Mouse (Mus musculus) inflammation-experienced regulatory T-cells, adult 6 months (primary cell): ENCODE data around the gene Rnf166. TPM values are rescaled to one million over a fixed set of nuclear protein-coding genes. Genes with fewer than 3 reads are reported as not detected.

Experiments used
- ATAC-seq: one replicate; pipeline ENCODE4 v1.8.0; 2017
- polyA plus RNA-seq, 3 experiments: library from polyadenylated mRNA; unstranded; fragments of 100-300 nt; shearing (Covaris generic); gene quantifications; one replicate each; pipeline ENCODE4 v1.2.1; 2017

The Rnf166 gene
- polyA plus RNA-seq, 3 experiments from 2014 or later, result 30.5 to 56.1 (median 31.2) TPM

DNA sequence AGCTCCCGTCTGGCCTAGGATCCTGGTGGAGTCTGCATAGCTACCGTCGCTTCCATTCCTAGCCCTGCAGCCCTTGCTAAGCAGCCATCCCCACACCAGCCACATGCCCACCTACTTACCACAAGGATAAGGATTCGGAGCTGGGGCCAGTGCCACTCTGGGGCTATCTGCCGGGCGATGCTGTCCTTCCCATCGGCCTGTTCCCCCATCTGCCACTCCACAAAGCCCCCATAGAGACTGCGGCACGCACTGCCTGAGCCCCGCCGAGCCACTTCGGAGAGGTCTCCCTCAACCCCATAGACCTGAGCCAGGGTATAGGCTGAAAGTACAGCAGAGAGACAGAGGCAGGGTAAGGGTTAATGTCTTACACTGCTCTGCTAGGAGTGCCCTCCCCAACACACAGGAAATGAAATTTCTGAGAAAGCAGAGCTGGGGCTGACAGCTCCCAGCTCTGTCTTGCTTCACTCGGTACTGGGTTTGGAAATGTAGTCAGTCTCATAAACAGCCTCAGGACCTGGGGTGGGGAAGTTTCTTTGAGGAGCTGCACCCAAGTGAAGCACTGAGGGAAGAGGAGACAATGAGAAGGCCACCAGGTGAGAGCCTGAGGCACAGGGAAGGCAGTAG, 38.0 kb downstream of the Rnf166 start:
- ATAC-seq, result peak; percentile 69

DNA sequence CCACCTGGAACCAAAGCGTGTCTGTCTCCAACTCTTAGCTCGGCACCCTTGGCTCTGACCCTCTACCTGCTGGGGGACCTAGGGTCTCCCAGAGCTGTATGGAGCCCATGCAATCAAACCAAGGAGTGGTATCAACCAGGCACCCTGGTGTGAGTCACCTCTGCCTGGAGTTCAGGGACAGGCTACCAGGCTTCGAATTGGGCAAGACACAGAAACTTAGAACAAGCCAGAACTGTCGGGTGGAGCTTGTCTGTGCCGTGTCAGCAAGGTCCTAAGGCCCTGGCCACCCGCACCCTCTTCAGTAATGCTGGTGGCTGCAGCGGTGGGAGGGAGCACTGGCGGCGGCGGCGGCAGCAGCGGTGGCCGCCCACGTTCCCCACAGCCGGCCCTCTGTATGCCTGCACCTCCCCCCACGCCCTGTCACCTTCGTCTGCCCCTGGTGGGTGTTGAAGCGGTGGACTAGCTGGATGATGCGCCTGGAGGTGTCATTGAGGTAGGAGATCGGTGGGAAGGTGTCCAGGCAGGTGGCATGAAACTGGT, 39.2 kb downstream of the Rnf166 start:
- ATAC-seq, result no peak

DNA sequence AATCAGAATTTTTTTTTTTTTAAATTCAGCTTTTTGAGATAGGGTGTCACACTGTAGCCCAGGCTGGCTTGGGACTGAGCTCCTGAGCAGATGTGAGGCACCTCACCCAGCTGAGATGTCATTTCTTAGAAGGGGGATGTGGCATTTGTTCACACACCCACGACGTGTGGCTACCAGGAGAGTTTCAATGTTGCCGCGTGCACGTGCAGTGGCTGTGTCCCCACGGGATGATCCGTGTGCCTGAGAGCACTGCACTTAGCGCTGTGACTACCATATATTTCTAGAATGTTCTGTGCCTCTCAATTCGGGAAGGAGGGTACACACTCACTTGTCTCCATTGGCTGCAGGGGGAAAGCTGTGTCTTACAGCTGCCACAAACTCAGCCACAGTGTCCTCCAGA, 39.7 kb downstream of the Rnf166 start:
- ATAC-seq, result peak; percentile 8

DNA sequence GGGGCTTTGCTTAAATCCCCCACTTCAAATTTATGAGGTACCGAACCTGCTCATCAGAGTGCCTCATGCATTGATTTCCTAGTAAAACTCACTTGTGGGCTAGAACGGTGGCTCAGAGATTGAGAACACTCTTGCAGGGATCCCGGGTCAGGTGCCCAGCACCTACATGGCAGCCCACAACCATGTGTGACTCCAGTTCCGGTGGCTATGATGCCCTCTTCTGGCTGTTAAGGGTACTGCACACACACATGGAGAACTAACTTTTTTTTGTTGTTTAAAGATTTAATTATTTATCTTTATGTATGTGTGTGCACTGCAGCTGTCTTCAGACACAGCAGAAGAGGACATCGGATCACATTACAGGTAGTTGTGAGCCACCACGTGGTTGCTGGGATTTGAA, 40.5 kb downstream of the Rnf166 start:
- no peak for ATAC-seq

DNA sequence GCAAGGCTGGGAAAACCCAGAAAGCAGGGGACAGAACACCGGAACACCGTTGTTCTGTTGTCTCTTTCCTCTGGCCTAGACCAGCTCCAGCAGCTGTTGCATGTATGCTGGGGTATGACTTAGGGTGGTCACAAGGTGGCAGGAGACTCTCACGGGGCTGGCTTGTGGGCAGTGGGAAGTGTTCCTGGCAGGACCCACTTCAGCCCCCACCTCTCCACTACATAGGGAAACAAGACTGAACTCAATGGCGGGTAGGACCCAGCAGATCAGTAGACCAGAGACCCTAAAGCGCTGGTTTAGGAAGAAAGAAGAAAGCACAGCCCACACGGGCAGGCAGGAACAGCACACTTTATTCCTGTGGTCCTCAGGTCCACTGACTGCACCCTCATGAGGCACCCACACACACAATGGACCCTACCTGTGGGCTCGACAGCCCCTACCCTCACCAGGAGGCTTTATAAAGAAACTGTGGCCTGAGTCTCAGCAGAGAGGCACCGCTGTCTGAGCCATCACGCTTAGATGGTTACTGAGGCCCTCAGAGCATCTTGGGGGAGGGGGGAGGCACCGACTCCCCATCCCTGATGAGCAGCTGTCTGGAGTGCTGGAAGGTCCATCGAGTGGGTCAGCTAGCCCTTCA, 42.5 kb downstream of the Rnf166 start:
- no peak for ATAC-seq

DNA sequence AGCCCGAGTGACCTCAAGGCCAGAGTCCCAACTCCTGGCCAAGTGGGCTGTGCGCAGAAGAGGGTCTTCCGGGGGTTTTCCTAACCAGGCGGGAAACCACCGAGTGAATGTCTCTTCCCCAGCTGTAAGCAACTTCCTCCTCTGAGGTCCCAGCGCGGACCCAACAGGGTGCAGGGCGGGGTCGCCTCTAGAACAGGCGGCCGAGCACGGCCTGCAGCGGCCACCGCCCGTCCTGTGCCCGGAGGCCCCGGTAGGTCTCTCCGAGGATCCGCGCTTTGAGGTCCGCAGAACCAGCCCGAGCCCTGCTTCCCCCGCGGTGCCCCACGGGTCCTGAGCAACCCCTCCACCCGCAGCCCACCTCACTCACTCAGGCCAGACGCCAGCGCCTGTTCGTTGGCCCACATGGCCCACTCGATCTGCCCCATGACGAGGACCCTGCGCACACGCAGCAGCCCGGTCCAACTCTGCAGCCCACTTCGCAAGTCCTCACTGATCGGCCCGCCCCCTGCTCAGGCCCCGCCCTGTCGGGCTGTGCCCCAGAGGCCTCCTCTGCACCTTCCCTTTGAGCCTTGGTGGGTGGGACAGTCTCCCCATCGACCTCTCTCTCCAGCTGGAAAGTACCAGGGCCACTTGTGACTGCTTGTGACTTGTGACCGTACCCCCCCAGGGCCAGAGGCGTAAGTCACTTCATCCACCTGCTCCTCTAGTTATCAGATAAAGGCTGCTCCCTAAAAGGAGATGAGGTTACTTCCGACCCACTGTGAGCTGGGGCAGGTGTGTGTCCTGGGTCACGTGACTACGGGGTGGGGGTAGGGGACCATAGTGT, 43.2 kb downstream of the Rnf166 start, which contains the start of gene Cyba:
Gene Cyba (minus strand): TSS at position 488 of the 826 bp plus-strand sequence.
- ATAC-seq, result peak; percentile 81

DNA sequence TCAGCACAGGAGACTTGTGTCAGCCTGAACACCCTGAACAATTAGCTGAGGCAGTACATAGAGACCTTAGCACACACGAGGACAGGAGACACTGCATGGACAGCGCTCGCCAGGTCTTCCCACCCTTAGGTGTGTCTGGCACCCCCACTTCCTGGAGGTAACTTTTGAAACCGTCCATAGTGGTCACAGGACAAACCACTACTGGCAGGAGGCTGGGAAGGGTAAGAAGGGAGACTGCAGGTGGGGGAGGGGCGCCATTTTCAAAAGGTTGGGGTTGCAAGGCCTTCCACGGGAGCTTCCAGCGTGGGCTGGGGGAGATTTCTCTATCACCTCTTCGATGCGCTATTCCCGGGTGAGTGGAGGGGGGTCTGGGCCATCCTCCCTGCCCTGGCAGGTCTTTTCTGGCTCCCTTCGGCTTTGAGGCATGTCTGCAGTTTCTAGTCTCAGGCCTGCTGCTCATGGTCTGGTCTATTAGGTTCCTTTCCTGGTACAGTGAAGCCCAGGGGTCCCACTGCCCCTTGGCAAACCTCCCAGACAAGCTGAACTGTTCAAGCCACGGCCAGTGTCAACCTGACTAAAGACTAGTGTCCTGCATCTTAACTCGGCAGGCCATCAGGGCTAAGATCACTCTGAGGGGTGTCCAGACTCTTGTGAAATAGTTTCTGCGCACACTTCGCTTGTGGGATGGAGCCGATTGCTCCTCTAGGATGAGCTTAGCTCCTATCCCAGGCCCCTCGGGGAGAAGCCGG, 44.0 kb downstream of the Rnf166 start:
- no peak for ATAC-seq

DNA sequence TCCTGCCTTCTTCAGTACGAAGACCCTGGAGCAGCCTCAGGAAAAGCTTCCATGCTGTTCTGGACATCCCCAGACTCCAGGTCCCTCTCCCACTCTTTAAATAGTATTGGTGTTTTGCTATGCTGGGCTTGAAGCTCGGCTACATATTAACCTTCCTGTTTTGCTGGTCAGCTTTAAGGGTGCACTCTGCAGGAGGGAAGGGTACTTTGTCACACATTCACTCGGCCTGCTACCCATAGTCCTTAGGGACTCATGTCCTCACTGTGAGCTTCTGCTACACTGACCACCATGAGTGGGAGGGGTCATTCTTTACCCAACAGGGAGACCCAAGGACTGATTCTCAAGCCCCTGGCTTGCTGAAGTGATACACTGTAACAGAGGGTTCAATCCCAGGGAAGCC, 45.2 kb downstream of the Rnf166 start:
- no peak for ATAC-seq

DNA sequence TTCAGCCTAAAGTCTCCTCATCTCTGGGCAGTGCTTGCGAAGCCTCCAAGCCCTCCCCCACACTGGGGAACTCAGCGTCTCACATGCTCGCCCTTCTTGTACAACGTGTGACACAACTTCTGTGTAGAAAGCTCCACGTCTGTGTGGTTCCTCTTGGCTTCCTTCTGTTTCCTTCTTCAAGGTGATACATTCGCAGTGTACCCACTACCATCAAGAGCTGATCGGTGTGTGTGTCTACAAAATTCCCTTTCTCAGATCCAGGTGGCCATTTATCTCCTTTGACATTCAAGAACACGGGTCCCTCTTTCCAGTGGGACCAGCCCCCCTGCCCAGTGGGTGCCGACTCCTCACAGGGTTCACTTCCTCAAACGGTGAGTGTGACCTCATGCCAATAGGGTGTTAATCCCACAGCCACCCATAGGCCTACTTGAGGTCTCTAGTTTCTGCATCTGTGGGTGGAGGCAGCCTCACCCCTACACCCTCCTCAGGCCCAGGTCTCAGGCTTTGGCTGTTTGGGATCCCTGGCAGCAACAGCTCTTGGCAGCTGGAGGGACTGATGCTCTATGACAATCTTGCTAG, 45.7 kb downstream of the Rnf166 start:
- no peak for ATAC-seq

DNA sequence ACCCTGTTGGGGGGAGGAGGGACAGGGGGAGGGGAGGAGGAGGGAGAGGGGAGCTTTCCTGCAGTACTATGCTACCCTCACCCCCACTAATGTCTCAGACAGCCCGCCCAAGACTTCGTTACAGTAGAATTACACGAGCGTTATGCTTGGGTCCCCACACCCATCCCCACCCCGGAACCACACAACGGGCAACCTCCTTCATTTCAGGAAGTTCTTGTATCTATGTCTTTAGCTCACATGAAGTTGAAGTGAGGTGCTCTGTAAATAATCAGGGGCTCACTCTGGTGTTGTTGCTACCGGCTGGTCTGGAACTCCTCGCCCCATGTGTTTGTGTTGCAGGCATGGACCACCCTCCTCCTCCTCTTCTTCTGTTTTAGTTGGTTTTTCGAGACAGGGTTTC, 47.7 kb downstream of the Rnf166 start:
- no peak for ATAC-seq

DNA sequence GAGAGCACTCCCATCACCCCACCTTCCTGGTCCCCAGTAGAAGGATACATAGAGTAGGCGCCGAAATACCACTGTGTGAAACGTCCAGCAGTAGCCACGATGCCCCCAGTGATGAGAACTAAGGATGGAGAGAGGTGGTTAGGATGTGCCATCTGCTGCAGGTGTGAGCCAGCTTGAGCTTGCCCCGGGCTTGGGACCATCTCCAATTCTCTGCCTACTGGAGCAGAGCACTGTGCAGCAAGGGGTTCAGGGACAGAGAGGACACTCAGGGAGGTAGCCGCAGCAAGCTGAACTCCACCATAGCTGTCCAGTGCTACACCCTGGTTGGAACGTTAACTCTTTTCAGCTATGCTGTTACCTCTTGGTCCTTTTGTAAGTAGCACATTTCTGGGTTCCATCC, 48.3 kb downstream of the Rnf166 start:
- ATAC-seq, result no peak

DNA sequence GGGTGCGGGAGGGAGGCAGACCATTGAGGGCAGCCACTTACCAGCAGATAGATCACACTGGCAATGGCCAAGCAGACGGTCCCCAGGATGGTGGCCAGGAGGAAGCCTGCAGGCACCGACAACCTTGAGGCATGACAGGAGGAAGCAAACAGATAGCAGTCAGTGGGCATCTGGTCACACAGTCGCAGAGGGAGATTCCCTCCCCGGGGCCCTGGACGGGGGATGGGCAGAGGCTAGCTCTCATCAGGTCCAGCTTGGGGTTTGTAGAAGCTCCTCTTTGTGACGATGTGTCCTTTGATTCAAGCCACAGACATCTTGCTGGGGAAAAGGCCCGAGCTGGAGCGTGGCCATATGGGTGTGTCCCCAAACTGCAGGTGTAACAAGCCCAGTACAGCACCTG, 49.7 kb downstream of the Rnf166 start:
- ATAC-seq, result no peak

DNA sequence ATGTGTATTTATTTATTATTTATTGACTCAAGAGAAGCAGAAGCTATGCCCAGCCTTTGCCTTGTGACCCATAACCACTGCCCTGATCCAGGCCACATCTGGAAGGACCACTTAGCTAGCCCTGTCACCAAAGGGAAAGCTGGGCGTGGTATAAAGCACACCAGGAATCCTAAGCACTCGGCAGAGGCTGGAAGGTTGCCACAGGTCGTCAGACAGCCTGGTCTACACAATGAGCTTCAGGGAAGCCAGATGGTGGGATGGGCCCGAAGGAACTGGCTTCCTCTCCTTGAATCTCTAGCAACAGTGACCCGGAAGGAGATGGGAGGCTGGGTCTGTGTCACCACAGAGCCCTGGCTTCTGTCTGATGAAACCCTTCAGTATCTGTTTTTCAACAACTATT, 52.2 kb downstream of the Rnf166 start:
- ATAC-seq, result no peak

DNA sequence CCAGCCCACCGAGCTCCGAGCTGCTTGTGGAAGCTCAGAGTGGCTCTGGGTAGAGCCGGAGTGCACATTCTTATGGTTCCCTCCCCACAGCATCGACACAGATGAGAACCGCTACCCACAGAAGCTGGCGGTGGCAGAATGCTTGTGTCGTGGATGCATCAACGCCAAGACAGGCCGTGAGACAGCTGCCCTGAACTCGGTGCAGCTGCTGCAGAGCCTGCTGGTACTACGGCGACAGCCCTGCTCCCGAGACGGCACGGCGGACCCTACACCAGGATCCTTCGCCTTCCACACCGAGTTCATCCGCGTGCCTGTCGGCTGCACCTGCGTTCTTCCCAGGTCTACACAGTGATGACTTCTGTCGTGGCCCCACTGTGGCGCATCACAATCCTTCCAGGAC, 52.6 kb downstream of the Rnf166 start:
- no peak for ATAC-seq

DNA sequence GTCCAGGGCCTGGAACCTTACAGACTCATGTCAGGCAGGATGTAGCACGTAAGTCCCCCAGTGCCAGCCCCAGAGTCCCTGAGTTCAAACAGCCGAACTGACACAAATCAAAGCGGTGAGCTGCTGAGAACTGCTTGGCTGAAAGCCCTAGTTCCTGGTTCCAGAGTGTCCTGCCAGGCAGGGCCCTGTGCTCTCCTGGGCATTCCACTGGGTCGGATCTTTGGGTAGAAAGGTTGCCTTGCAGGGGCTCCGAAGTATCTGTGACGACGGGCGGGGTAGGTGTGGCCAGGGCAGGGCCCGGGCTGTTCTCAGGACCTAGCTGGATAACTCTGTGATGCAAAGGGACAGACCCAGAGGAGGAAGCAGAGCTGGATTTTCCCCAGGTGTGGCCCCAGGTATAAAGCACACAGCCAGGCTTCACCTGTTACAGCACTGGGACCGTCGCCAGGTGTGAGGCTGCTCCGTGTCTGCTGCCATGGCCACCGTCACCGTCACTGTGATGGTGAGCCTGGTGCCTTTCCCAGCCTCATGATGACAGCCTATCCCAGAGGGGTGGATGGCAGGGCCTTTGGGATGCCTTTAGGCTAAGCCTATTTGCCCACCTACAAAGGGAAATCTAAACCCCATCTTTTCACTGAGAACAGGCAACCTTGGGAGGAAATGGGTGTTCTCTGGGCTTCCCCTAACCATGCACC, 54.3 kb downstream of the Rnf166 start, which contains the start of gene Il17c:
Gene Il17c (plus strand): TSS at position 645 of the 695 bp plus-strand sequence.
- ATAC-seq, result no peak

DNA sequence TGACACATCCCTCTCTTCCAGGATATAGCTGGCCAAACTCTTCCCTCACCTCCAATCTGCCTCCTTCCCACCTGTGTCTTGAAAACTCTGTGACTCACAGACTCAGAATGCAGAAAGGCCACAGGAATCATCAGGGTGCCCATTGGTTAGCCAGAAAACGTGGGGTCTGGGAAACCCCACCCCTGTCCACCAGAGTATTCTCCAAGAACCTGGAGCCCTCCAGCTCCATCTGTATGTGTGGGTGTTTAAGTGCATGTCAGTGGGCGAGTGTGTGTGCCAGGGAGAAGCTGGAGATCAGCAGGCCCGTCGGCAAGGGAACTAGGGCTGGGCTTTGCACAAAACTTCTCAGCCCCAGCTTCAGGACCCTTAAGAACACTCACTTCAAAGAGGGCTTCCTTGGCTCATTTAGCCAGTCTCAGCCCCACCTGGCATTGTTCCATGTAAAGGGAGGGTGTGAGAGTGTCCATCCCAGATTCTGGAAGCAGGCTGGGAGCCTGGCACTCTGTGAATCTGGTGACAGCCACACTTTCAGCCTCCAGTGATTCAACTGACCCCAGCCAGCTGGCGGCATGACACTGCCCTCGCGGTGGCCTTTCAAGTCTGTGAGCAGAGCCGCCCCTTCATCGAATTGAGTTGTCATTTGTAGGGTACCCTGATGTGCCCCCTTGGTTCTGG, 55.8 kb downstream of the Rnf166 start:
- ATAC-seq, result no peak

Other genes starting within 250 kb of the Rnf166 start
- 1 to 10 TPM in 2 of 3 experiments, under 1 TPM in 1; 0.65 to 2.6 (median 1.3) TPM for gene Zfpm1, start 193.9 kb downstream of the Rnf166 start, polyA plus RNA-seq
- gene Trhr2, start 115.3 kb downstream of the Rnf166 start, polyA plus RNA-seq, result not detected
- 10 to 100 TPM; 12.0 to 16.0 (median 13.0) TPM for gene Zc3h18, start 99.5 kb downstream of the Rnf166 start, polyA plus RNA-seq
- gene Il17c, start 54.0 kb downstream of the Rnf166 start, polyA plus RNA-seq, result under 1 TPM in 1 of 3 experiments, not detected in 2; 0.64 TPM
- 100 to 1,000 TPM; 664 to 875 (median 733) TPM for gene Cyba, start 43.1 kb downstream of the Rnf166 start, polyA plus RNA-seq
- 10 to 100 TPM in 2 of 3 experiments, 1 to 10 TPM in 1; 6.6 to 15.3 (median 12.7) TPM for gene Mvd, start 32.6 kb downstream of the Rnf166 start, polyA plus RNA-seq
- 10 to 100 TPM in 1 of 3 experiments, 1 to 10 TPM in 2; 2.6 to 13.9 (median 3.9) TPM for gene Snai3, start 15.3 kb downstream of the Rnf166 start, polyA plus RNA-seq
- 10 to 100 TPM in 1 of 3 experiments, 1 to 10 TPM in 2; 8.1 to 12.5 (median 9.3) TPM for gene Ctu2, start 79 bp upstream of the Rnf166 start, polyA plus RNA-seq
- 10 to 100 TPM; 12.9 to 16.2 (median 14.5) TPM for gene Piezo1, start 75.3 kb upstream of the Rnf166 start, polyA plus RNA-seq
- gene Cdt1, start 92.0 kb upstream of the Rnf166 start, polyA plus RNA-seq, result 10 to 100 TPM; 11.5 to 19.8 (median 11.7) TPM
- 100 to 1,000 TPM; 168 to 215 (median 192) TPM for gene Aprt, start 100.8 kb upstream of the Rnf166 start, polyA plus RNA-seq
- 10 to 100 TPM in 2 of 3 experiments, 1 to 10 TPM in 1; 8.3 to 11.6 (median 10.6) TPM for gene Galns, start 135.4 kb upstream of the Rnf166 start, polyA plus RNA-seq
- 10 to 100 TPM; 57.7 to 82.5 (median 80.6) TPM for gene Trappc2l, start 135.6 kb upstream of the Rnf166 start, polyA plus RNA-seq
- not detected for gene Pabpn1l, start 146.7 kb upstream of the Rnf166 start, polyA plus RNA-seq
- gene Cbfa2t3, start 223.0 kb upstream of the Rnf166 start, polyA plus RNA-seq, result under 1 TPM; 0.31 to 0.54 (median 0.52) TPM